Mouse (Mus musculus) stomach, postnatal 0 days (tissue): ENCODE data around the gene Hist1h3f. TPM values are rescaled to one million over a fixed set of nuclear protein-coding genes. Genes with fewer than 3 reads are reported as not detected.
A peak's percentile ranks its signal among the peaks of the same experiment; 100 is the strongest.
"Not testable (repeated sequence)": the region's sequence is repeated elsewhere in the genome, so short reads cannot be mapped to it uniquely, and the experiment has no call there.

Source experiments
- ATAC-seq: fragments of 200-750 bp; cut with Nextera tagmentation; 2 replicates; pipeline ENCODE4 v1.8.0; 2017; ENCODE audit not compliant: low FRiP score, low TSS enrichment
- DNase-seq: peaks from one replicate; pipeline ENCODE4 v3.0.0-alpha.2; 2016; ENCODE audit warnings: low spot score
- H3K27ac ChIP-seq: fragments of 300-500 bp; sonication (generic); replicated peaks from 2 replicates; pipeline ENCODE4 v1.5.1; 2014; ENCODE audit warnings: mild to moderate bottlenecking, control low read depth
- H3K27me3 ChIP-seq: fragments of 300-500 bp; sonication (generic); 2 replicates; pipeline ENCODE4 v1.6.1; 2014; ENCODE audit warnings: low read length; ENCODE audit not compliant: control insufficient read depth, insufficient read depth
- H3K36me3 ChIP-seq: fragments of 300-500 bp; sonication (generic); 2 replicates; pipeline ENCODE4 v1.6.1; 2014; ENCODE audit warnings: low read length, mixed read lengths; ENCODE audit not compliant: control insufficient read depth, insufficient read depth
- H3K4me1 ChIP-seq: fragments of 300-500 bp; sonication (generic); replicated peaks from 2 replicates; pipeline ENCODE4 v1.6.1; 2014; ENCODE audit warnings: antibody characterized with exemption; ENCODE audit not compliant: control insufficient read depth, insufficient read depth
- H3K4me2 ChIP-seq: fragments of 300-500 bp; sonication (generic); replicated peaks from 2 replicates; pipeline ENCODE4 v1.6.1; 2014; ENCODE audit warnings: low read depth, mild to moderate bottlenecking, control low read depth, moderate library complexity
- H3K4me3 ChIP-seq: fragments of 300-500 bp; sonication (generic); 2 replicates; pipeline ENCODE4 v1.5.1; 2014; ENCODE audit warnings: low read depth, low read length, control low read depth
- H3K9ac ChIP-seq: fragments of 300-500 bp; sonication (generic); 2 replicates; pipeline ENCODE4 v1.6.1; 2014; ENCODE audit warnings: mild to moderate bottlenecking, low read length, control low read depth, mixed read lengths
- H3K9me3 ChIP-seq: fragments of 300-500 bp; sonication (generic); 2 replicates; pipeline ENCODE4 v1.6.1; 2016; ENCODE audit warnings: low read length; ENCODE audit not compliant: control insufficient read depth
- CTCF ChIP-seq: IDR thresholded peaks from 2 replicates; pipeline ENCODE4 v1.5.1; 2016; ENCODE audit warnings: antibody characterized with exemption, low read depth, mild to moderate bottlenecking, moderate library complexity
- EP300 ChIP-seq: optimal IDR thresholded peaks from 2 replicates; pipeline ENCODE3; 2016; ENCODE audit warnings: antibody characterized with exemption
- WGBS: fragments of 180-500 bp; shearing (Covaris S2); extraction: QIAGEN DNeasy Blood & Tissue Kit; methylation state at CpG from one replicate; pipeline ENCODE4 v1.1.7; 2014; 5-methylcytosine and 5-hydroxymethylcytosine counted together
- polyA plus RNA-seq: library from polyadenylated mRNA; unstranded; fragments of >200 nt; fragmentation: Nextera tagmentation; extraction: Ambion mirVana; gene quantifications from 2 replicates; pipeline ENCODE4 v1.2.1, GENCODE M21; 2015

Hist1h3f gene
- polyA plus RNA-seq, 1 experiment from 2014 or later, result 0.78 TPM

GRCm38 (mm10) chr13:23583387-23584068, 39.7 kb downstream of the Hist1h3f start:
- Histone ChIP-seq H3K27ac (peak overlapping the region; percentile 20; the same call in 1 of the 2 replicates), H3K36me3 (no peaks in the 10 kb centered on the region), H3K4me1 (0 out of 2 replicates have a peak, but pooled peaks cover 2% of the 10 kb centered on the region), H3K4me3 (no peak overlapping the region), H3K4me2 (0 out of 2 replicates have a peak overlapping the region, but pooled peaks have one; percentile 9), H3K27me3 (no peaks in the 10 kb centered on the region), H3K9me3 (no peaks in the 10 kb centered on the region), H3K9ac (no peak overlapping the region)
- ATAC-seq (no peak), DNase-seq (no peak)
- no peak for TF ChIP-seq CTCF
- TF ChIP-seq EP300, result no peak

GRCm38 (mm10) chr13:23584331-23584730, 40.5 kb downstream of the Hist1h3f start:
- Histone ChIP-seq H3K27ac (peak overlapping the region; percentile 97), H3K9ac (peak overlapping the region; percentile 76; the same call in 1 of the 2 replicates), H3K9me3 (no peaks in the 10 kb centered on the region), H3K36me3 (no peaks in the 10 kb centered on the region), H3K27me3 (no peaks in the 10 kb centered on the region), H3K4me3 (peak overlapping the region; percentile 57), H3K4me1 (0 out of 2 replicates have a peak, but pooled peaks cover 2% of the 10 kb centered on the region), H3K4me2 (peak overlapping the region; percentile 80)
- TF ChIP-seq EP300, result no peak
- no peak for TF ChIP-seq CTCF
- ATAC-seq (no peak), DNase-seq (no peak)

- under 1% methylated on average over 21 of the region's 21 CpGs for WGBS
- H3K9me3 ChIP-seq, result no peaks in the 10 kb centered on the region
- H3K4me2 ChIP-seq, result peak overlapping the region; percentile 80
- H3K4me3 ChIP-seq, result peak overlapping the region; percentile 57
- DNase-seq (peak; percentile 83), ATAC-seq (peak; percentile 43; the same call in 1 of the 2 replicates)
- H3K27ac ChIP-seq, result peak overlapping the region; percentile 97
- no peaks in the 10 kb centered on the region for H3K27me3 ChIP-seq
- no peak for TF ChIP-seq EP300
- TF ChIP-seq CTCF, result no peak
- no peaks in the 10 kb centered on the region for H3K36me3 ChIP-seq
- H3K4me1 ChIP-seq, result 0 out of 2 replicates have a peak, but pooled peaks cover 2% of the 10 kb centered on the region
- H3K9ac ChIP-seq, result peak overlapping the region; percentile 76
These were observed 41.2 kb downstream of the Hist1h3f start for GRCm38 (mm10) chr13:23585029-23585441.

- H3K4me1 ChIP-seq, H3K27me3 ChIP-seq, H3K36me3 ChIP-seq, H3K9me3 ChIP-seq: not testable (repeated sequence)
- peak overlapping the region; percentile 57 for H3K4me3 ChIP-seq
- peak; percentile 63 for DNase-seq
- under 1% methylated on average over 18 of the region's 36 CpGs for WGBS
- H3K4me2 ChIP-seq, result peak overlapping the region; percentile 80
- peak overlapping the region; percentile 97 for H3K27ac ChIP-seq
- H3K9ac ChIP-seq, result peak overlapping the region; percentile 76
- peak; percentile 89 for ATAC-seq
These were observed 41.7 kb downstream of the Hist1h3f start for GRCm38 (mm10) chr13:23585442-23586098.

- TF ChIP-seq CTCF (no peak), EP300 (no peak)
- DNase-seq (no peak), ATAC-seq (no peak)
- H3K27ac ChIP-seq, result peak overlapping the region; percentile 93
- no peaks in the 10 kb centered on the region for H3K27me3 ChIP-seq
- H3K4me1 ChIP-seq, result 0 out of 2 replicates have a peak, but pooled peaks cover 2% of the 10 kb centered on the region
- H3K4me3 ChIP-seq, result peak overlapping the region; percentile 57
- peak overlapping the region; percentile 62 for H3K9ac ChIP-seq
- no peaks in the 10 kb centered on the region for H3K9me3 ChIP-seq
- peak overlapping the region; percentile 67 for H3K4me2 ChIP-seq
- H3K36me3 ChIP-seq, result no peaks in the 10 kb centered on the region
- WGBS, result under 1% methylated on average over 22 of the region's 22 CpGs
These were observed 42.5 kb downstream of the Hist1h3f start for GRCm38 (mm10) chr13:23586099-23586939.
